Mouse (Mus musculus) spleen, adult 12 weeks (tissue): ENCODE data around the gene Aff3.

Experiments
- DNase-seq: peaks from one replicate; pipeline ENCODE4 v3.0.0; 2022; ENCODE audit warnings: low spot score

Gene Aff3

GRCm38 (mm10) chr1:38664777-38665176 lies at the start of gene Aff3:
Gene Aff3, minus strand, starts transcription at chr1:38664955.
- DNase-seq: peak; percentile 60

- no peak for DNase-seq
Measured at GRCm38 (mm10) chr1:38700646-38701045, 35.9 kb upstream of the Aff3 start.

GRCm38 (mm10) chr1:38699244-38699643 lies 34.5 kb upstream of the Aff3 start:
- DNase-seq: no peak

GRCm38 (mm10) chr1:38695812-38696681 lies 31.3 kb upstream of the Aff3 start:
- DNase-seq: no peak

GRCm38 (mm10) chr1:38695089-38695811 lies 30.5 kb upstream of the Aff3 start:
- DNase-seq: no peak

GRCm38 (mm10) chr1:38694142-38694541 lies 29.4 kb upstream of the Aff3 start:
- peak; percentile 13 for DNase-seq

GRCm38 (mm10) chr1:38690471-38690870 lies 25.7 kb upstream of the Aff3 start:
- DNase-seq: no peak

GRCm38 (mm10) chr1:38688216-38688615 lies 23.5 kb upstream of the Aff3 start:
- no peak for DNase-seq

GRCm38 (mm10) chr1:38685706-38686105 lies 21.0 kb upstream of the Aff3 start:
- no peak for DNase-seq

- no peak for DNase-seq
Measured at GRCm38 (mm10) chr1:38683158-38683721, 18.5 kb upstream of the Aff3 start.

GRCm38 (mm10) chr1:38679890-38680289 lies 15.1 kb upstream of the Aff3 start:
- no peak for DNase-seq

- no peak for DNase-seq
Measured at GRCm38 (mm10) chr1:38671756-38672155, 7.0 kb upstream of the Aff3 start.

GRCm38 (mm10) chr1:38671019-38671418 lies 6.3 kb upstream of the Aff3 start:
- DNase-seq: no peak

GRCm38 (mm10) chr1:38668327-38668726 lies 3.6 kb upstream of the Aff3 start:
- no peak for DNase-seq

- DNase-seq: no peak
Measured at GRCm38 (mm10) chr1:38667892-38668291, 3.1 kb upstream of the Aff3 start.

- DNase-seq: no peak
Measured at GRCm38 (mm10) chr1:38666766-38667118, 2.0 kb upstream of the Aff3 start.

- no peak for DNase-seq
Measured at GRCm38 (mm10) chr1:38666111-38666765, 1.5 kb upstream of the Aff3 start.

GRCm38 (mm10) chr1:38665611-38666010 lies 856 bp upstream of the Aff3 start:
- DNase-seq: no peak

GRCm38 (mm10) chr1:38664261-38664660 lies 494 bp downstream of the Aff3 start:
- no peak for DNase-seq

GRCm38 (mm10) chr1:38662616-38663193 lies 2.0 kb downstream of the Aff3 start:
- no peak for DNase-seq

GRCm38 (mm10) chr1:38658933-38659553 lies 5.7 kb downstream of the Aff3 start:
- DNase-seq: no peak

- DNase-seq: no peak
Measured at GRCm38 (mm10) chr1:38658376-38658775, 6.4 kb downstream of the Aff3 start.
